Mouse (Mus musculus): ENCODE data around the gene Fam222b.

GRCm38 (mm10) chr11:78133915-78134314, 39.5 kb downstream of the Fam222b start:
- TF ChIP-seq CTCF (IDR thresholded peaks at IDR 0.05; ENCODE audit: extremely low read depth, insufficient read depth, insufficient read length, insufficient replicate concordance) = no peak
- TF ChIP-seq POLR2A (IDR thresholded peaks at IDR 0.05; ENCODE audit: low read depth, low read length) = no peak

All from spleen, adult 2 months (tissue).